Mouse (Mus musculus): ENCODE results near the gene Glra1. TPM values are rescaled to one million over a fixed set of nuclear protein-coding genes. Genes with fewer than 3 reads are reported as not detected.

Gene Glra1
- polyA plus RNA-seq, 1 experiment: not detected

- peak overlapping the region; percentile 74 for H3K4me3 ChIP-seq (ENCODE audit: low read depth, low read length)
- H3K27me3 ChIP-seq (ENCODE audit: control insufficient read depth, insufficient read depth, low read length): no peaks in the 10 kb centered on the region
- H3K4me1 ChIP-seq (ENCODE audit: control insufficient read depth, insufficient read depth, insufficient read length, low read length): peaks cover 17% of the 10 kb centered on the region; the same call in 1 of the 2 replicates
- H3K27ac ChIP-seq (ENCODE audit: insufficient read depth, low read depth, low read length): peak overlapping the region; percentile 95
- no peaks in the 10 kb centered on the region for H3K36me3 ChIP-seq (ENCODE audit: control insufficient read depth, insufficient read depth, low read length)
- TF ChIP-seq CTCF (IDR thresholded peaks at IDR 0.05; ENCODE audit: extremely low read depth, insufficient read length, insufficient replicate concordance, low read depth, low read length): no peak
- no peak for TF ChIP-seq POLR2A (IDR thresholded peaks at IDR 0.05; ENCODE audit: low read depth, low read length)
- 2% methylated on average over 17 of the region's 17 CpGs for WGBS
Measured at GRCm38 (mm10) chr11:55468611-55469047, 139.4 kb downstream of the Glra1 start.

GRCm38 (mm10) chr11:55468012-55468411 is 140.0 kb downstream of the Glra1 start:
- Histone ChIP-seq H3K36me3 (ENCODE audit: control insufficient read depth, insufficient read depth, low read length) (no peaks in the 10 kb centered on the region), H3K4me3 (ENCODE audit: low read depth, low read length) (no peak overlapping the region; the same call in 1 of the 2 replicates), H3K27ac (ENCODE audit: insufficient read depth, low read depth, low read length) (peak overlapping the region; percentile 95), H3K27me3 (ENCODE audit: control insufficient read depth, insufficient read depth, low read length) (no peaks in the 10 kb centered on the region), H3K4me1 (ENCODE audit: control insufficient read depth, insufficient read depth, insufficient read length, low read length) (peaks cover 13% of the 10 kb centered on the region; the same call in 1 of the 2 replicates)
- 24% methylated on average over 10 of the region's 10 CpGs for WGBS
- TF ChIP-seq POLR2A (IDR thresholded peaks at IDR 0.05; ENCODE audit: low read depth, low read length) (no peak), CTCF (IDR thresholded peaks at IDR 0.05; ENCODE audit: extremely low read depth, insufficient read length, insufficient replicate concordance, low read depth, low read length) (no peak)

GRCm38 (mm10) chr11:55465177-55465576 is 142.8 kb downstream of the Glra1 start:
- Histone ChIP-seq H3K4me1 (ENCODE audit: control insufficient read depth, insufficient read depth, insufficient read length, low read length) (peaks cover 15% of the 10 kb centered on the region; the same call in 1 of the 2 replicates), H3K27ac (ENCODE audit: insufficient read depth, low read depth, low read length) (peak overlapping the region; percentile 86), H3K36me3 (ENCODE audit: control insufficient read depth, insufficient read depth, low read length) (no peaks in the 10 kb centered on the region), H3K4me3 (ENCODE audit: low read depth, low read length) (no peak overlapping the region), H3K27me3 (ENCODE audit: control insufficient read depth, insufficient read depth, low read length) (no peaks in the 10 kb centered on the region)
- TF ChIP-seq POLR2A (IDR thresholded peaks at IDR 0.05; ENCODE audit: low read depth, low read length) (no peak), CTCF (IDR thresholded peaks at IDR 0.05; ENCODE audit: extremely low read depth, insufficient read length, insufficient replicate concordance, low read depth, low read length) (no peak)
- WGBS: 30% methylated on average over 3 of the region's 3 CpGs

- TF ChIP-seq CTCF (IDR thresholded peaks at IDR 0.05; ENCODE audit: extremely low read depth, insufficient read length, insufficient replicate concordance, low read depth, low read length): no peak
- no peak for TF ChIP-seq POLR2A (IDR thresholded peaks at IDR 0.05; ENCODE audit: low read depth, low read length)
- Histone ChIP-seq H3K4me1 (ENCODE audit: control insufficient read depth, insufficient read depth, insufficient read length, low read length) (peaks cover 15% of the 10 kb centered on the region; the same call in 1 of the 2 replicates), H3K36me3 (ENCODE audit: control insufficient read depth, insufficient read depth, low read length) (no peaks in the 10 kb centered on the region), H3K4me3 (ENCODE audit: low read depth, low read length) (peak overlapping the region; percentile 10; the same call in 1 of the 2 replicates), H3K27me3 (ENCODE audit: control insufficient read depth, insufficient read depth, low read length) (no peaks in the 10 kb centered on the region), H3K27ac (ENCODE audit: insufficient read depth, low read depth, low read length) (peak overlapping the region; percentile 86)
- 31% methylated on average over 10 of the region's 10 CpGs for WGBS
Measured at GRCm38 (mm10) chr11:55464707-55465106, 143.3 kb downstream of the Glra1 start.

Other genes with a start within 250 kb of the Glra1 start
- 278 and 350 TPM in 2 replicates for gene Sparc, start 185.0 kb downstream of the Glra1 start, polyA plus RNA-seq (2012; rRNA removed)
- gene Atox1, start 147.0 kb downstream of the Glra1 start, polyA plus RNA-seq (2012; rRNA removed): 318 and 485 TPM in 2 replicates
- 5.9 and 10.4 TPM in 2 replicates for gene G3bp1, start 138.5 kb downstream of the Glra1 start, polyA plus RNA-seq (2012; rRNA removed)